Mouse (Mus musculus) ES-E14 (cell line): ENCODE measurements around the gene Tubg1.

Experiments used
- HCFC1 ChIP-seq: IDR thresholded peaks from 2 replicates; pipeline ENCODE4 v1.6.1; 2012; ENCODE audit warnings: low read length, inconsistent platforms, borderline replicate concordance; ENCODE audit not compliant: insufficient read depth
- MAFK ChIP-seq: IDR thresholded peaks from 2 replicates; pipeline ENCODE4 v1.6.1; 2014; ENCODE audit warnings: mild to moderate bottlenecking, low read depth, low read length, inconsistent platforms; ENCODE audit not compliant: insufficient read depth
- ZC3H11A ChIP-seq: IDR thresholded peaks from 2 replicates; pipeline ENCODE4 v1.6.1; 2012; ENCODE audit warnings: low read depth, mild to moderate bottlenecking, inconsistent platforms, low read length, borderline replicate concordance

GRCm38 (mm10) chr11:101078121-101078520, 41.6 kb upstream of the Tubg1 start, which contains the start of gene Hsd17b1:
- TF ChIP-seq HCFC1 (no peak), ZC3H11A (no peak), MAFK (no peak)
